Mouse (Mus musculus): ENCODE data around the gene Olfr785.
"Not testable (repeated sequence)": the region's sequence is repeated elsewhere in the genome, so short reads cannot be mapped to it uniquely, and the experiment has no call there.

Gene Olfr785

GRCm38 (mm10) chr10:129405126-129405525 lies at the start of gene Olfr785:
Olfr785 (plus strand) TSS chr10:129405426.
- DNase-seq: no peak

GRCm38 (mm10) chr10:129356496-129356895 lies 48.7 kb upstream of the Olfr785 start:
- DNase-seq: not testable (repeated sequence)

- no peak for DNase-seq
These were observed 47.9 kb upstream of the Olfr785 start for GRCm38 (mm10) chr10:129357307-129357706.

GRCm38 (mm10) chr10:129374051-129374450 lies 31.2 kb upstream of the Olfr785 start:
- DNase-seq: not testable (repeated sequence)

GRCm38 (mm10) chr10:129383783-129384182 lies 21.4 kb upstream of the Olfr785 start, which contains the start of gene Olfr784:
Olfr784 (plus strand) TSS chr10:129384083.
- no peak for DNase-seq

GRCm38 (mm10) chr10:129400892-129401291 lies 4.3 kb upstream of the Olfr785 start:
- DNase-seq: no peak

GRCm38 (mm10) chr10:129427006-129427405 lies 21.8 kb downstream of the Olfr785 start, which contains the start of gene Olfr786:
Olfr786 (plus strand) TSS chr10:129427306.
- no peak for DNase-seq

Measured in right cerebral cortex, adult 18-20 months (tissue).